Mouse (Mus musculus) embryonic fibroblast, embryonic 13.5 days (primary cell): ENCODE results near the gene B9d2.

Experiments
- CTCF ChIP-seq: IDR thresholded peaks from 2 replicates; pipeline ENCODE4 v1.5.1; 2011; ENCODE audit warnings: mild to moderate bottlenecking, control low read depth, low read length, moderate library complexity, borderline replicate concordance; ENCODE audit not compliant: insufficient read depth
- POLR2A ChIP-seq: IDR thresholded peaks from 2 replicates; pipeline ENCODE4 v1.6.1; 2011; ENCODE audit warnings: low read depth, mild to moderate bottlenecking, control low read depth, low read length, moderate library complexity

GRCm38 (mm10) chr7:25705801-25706251, 25.2 kb downstream of the B9d2 start:
- TF ChIP-seq CTCF, result no peak
- TF ChIP-seq POLR2A, result no peak
